Mouse (Mus musculus): ENCODE measurements around the gene Neurod2. TPM values are rescaled to one million over a fixed set of nuclear protein-coding genes. Genes with fewer than 3 reads are reported as not detected.

The Neurod2 gene
- polyA plus RNA-seq, 1 experiment from 2014 or later: 0.07 TPM

DNA sequence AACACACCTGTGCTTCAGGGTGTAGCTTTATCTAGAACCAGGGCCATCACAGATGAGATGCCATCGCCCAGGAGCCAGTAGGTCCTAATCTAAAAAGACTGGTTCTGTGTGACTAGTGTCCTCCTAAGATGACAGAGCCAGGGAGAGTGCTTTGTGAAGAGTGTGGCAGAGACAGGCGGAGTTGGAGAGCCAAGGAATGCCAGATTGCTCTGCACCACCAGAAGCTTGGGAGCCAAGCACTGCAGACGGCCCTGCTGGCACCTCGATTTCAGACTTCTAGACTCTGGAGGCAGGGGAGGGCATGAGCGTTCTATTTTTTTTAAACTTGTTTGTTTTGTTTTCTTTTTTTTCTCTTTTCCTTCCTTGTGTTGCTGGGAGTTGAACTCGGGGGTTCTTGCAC is 39.9 kb upstream of the Neurod2 start:
- Histone ChIP-seq H3K27me3 (ENCODE audit: control insufficient read depth, insufficient read depth, low read length) (no peaks in the 10 kb centered on the region), H3K27ac (ENCODE audit: low read depth, low read length) (no peak overlapping the region), H3K9me3 (replicated peaks; ENCODE audit: control insufficient read depth, low read length) (no peaks in the 10 kb centered on the region), H3K9ac (ENCODE audit: low read depth, low read length) (no peak overlapping the region), H3K4me1 (ENCODE audit: control insufficient read depth, insufficient read depth, low read length) (peaks cover 69% of the 10 kb centered on the region), H3K4me3 (ENCODE audit: low read depth, low read length) (no peak overlapping the region), H3K36me3 (ENCODE audit: control insufficient read depth, insufficient read depth, low read length) (no peaks in the 10 kb centered on the region), H3K4me2 (no peak overlapping the region)
- no peak for ATAC-seq (replicated peaks; ENCODE audit: insufficient number of reproducible peaks, low FRiP score, low TSS enrichment)
- 72% methylated on average over 6 of the region's 6 CpGs for WGBS (ENCODE audit: insufficient replicate concordance)

GRCm38 (mm10) chr11:98367863-98368186 is 38.4 kb upstream of the Neurod2 start:
- WGBS (ENCODE audit: insufficient replicate concordance): 59% methylated on average over 7 of the region's 7 CpGs
- H3K4me3 ChIP-seq (ENCODE audit: low read depth, low read length): no peak overlapping the region
- ATAC-seq (replicated peaks; ENCODE audit: insufficient number of reproducible peaks, low FRiP score, low TSS enrichment): no peak
- H3K9ac ChIP-seq (ENCODE audit: low read depth, low read length): no peak overlapping the region
- H3K4me2 ChIP-seq: no peak overlapping the region; the same call in 1 of the 2 replicates
- no peaks in the 10 kb centered on the region for H3K27me3 ChIP-seq (ENCODE audit: control insufficient read depth, insufficient read depth, low read length)
- peaks cover 60% of the 10 kb centered on the region for H3K4me1 ChIP-seq (ENCODE audit: control insufficient read depth, insufficient read depth, low read length)
- H3K36me3 ChIP-seq (ENCODE audit: control insufficient read depth, insufficient read depth, low read length): no peaks in the 10 kb centered on the region
- H3K9me3 ChIP-seq (replicated peaks; ENCODE audit: control insufficient read depth, low read length): no peaks in the 10 kb centered on the region
- H3K27ac ChIP-seq (ENCODE audit: low read depth, low read length): peak overlapping the region; percentile 62

DNA sequence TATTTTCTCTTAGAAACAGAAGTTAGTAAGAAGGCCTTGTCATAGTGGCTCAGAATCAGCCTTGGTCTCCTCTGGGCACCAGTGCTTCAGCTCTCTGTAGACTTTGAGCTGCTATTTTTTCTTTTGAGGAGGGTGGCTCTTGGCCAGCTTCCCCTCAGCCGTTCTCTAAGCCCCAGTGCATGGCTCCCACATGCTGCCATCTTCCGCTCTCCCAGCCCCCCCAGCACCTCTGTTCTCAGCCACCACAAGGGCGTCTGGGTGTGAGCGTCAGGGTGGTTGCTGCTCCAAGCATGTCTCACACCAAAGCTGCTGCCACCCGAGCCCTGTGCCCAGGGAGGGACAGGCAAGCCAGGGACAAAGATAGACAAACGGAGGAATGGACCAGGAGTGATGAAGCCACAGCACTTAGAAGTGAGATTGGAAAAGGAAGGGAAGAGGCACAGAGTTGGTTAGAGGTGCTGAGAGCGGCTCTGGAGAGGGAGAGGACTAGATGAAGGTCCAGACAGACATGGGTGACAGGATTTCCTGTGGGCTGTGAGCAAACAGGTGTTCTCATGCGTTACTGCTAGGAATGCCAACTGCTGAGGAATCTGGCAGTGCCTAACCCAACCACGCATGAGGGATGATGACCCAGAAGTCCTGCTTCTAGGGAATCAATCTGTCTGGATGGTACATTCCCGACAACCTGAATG is 37.9 kb upstream of the Neurod2 start:
- H3K4me2 ChIP-seq: no peak overlapping the region; the same call in 1 of the 2 replicates
- no peak overlapping the region for H3K4me3 ChIP-seq (ENCODE audit: low read depth, low read length)
- H3K9me3 ChIP-seq (replicated peaks; ENCODE audit: control insufficient read depth, low read length): no peaks in the 10 kb centered on the region
- H3K36me3 ChIP-seq (ENCODE audit: control insufficient read depth, insufficient read depth, low read length): no peaks in the 10 kb centered on the region
- no peak for ATAC-seq (replicated peaks; ENCODE audit: insufficient number of reproducible peaks, low FRiP score, low TSS enrichment)
- WGBS (ENCODE audit: insufficient replicate concordance): 63% methylated on average over 10 of the region's 10 CpGs
- no peaks in the 10 kb centered on the region for H3K27me3 ChIP-seq (ENCODE audit: control insufficient read depth, insufficient read depth, low read length)
- H3K9ac ChIP-seq (ENCODE audit: low read depth, low read length): no peak overlapping the region
- H3K4me1 ChIP-seq (ENCODE audit: control insufficient read depth, insufficient read depth, low read length): peaks cover 58% of the 10 kb centered on the region
- H3K27ac ChIP-seq (ENCODE audit: low read depth, low read length): peak overlapping the region; percentile 62

GRCm38 (mm10) chr11:98366290-98366689 is 36.8 kb upstream of the Neurod2 start:
- Histone ChIP-seq H3K4me1 (ENCODE audit: control insufficient read depth, insufficient read depth, low read length) (peaks cover 50% of the 10 kb centered on the region), H3K27ac (ENCODE audit: low read depth, low read length) (no peak overlapping the region)

GRCm38 (mm10) chr11:98364410-98364809 is 35.0 kb upstream of the Neurod2 start:
- Histone ChIP-seq H3K27me3 (ENCODE audit: control insufficient read depth, insufficient read depth, low read length) (no peaks in the 10 kb centered on the region), H3K4me3 (ENCODE audit: low read depth, low read length) (no peak overlapping the region), H3K9ac (ENCODE audit: low read depth, low read length) (no peak overlapping the region), H3K4me1 (ENCODE audit: control insufficient read depth, insufficient read depth, low read length) (peaks cover 45% of the 10 kb centered on the region), H3K9me3 (replicated peaks; ENCODE audit: control insufficient read depth, low read length) (no peaks in the 10 kb centered on the region), H3K27ac (ENCODE audit: low read depth, low read length) (no peak overlapping the region), H3K36me3 (ENCODE audit: control insufficient read depth, insufficient read depth, low read length) (no peaks in the 10 kb centered on the region), H3K4me2 (no peak overlapping the region)
- 88% methylated on average over 5 of the region's 5 CpGs for WGBS (ENCODE audit: insufficient replicate concordance)
- no peak for ATAC-seq (replicated peaks; ENCODE audit: insufficient number of reproducible peaks, low FRiP score, low TSS enrichment)

More at GRCm38 (mm10) chr11:98366290-98366689, 36.8 kb upstream of the Neurod2 start:
- Histone ChIP-seq H3K4me3 (ENCODE audit: low read depth, low read length) (no peak overlapping the region), H3K9ac (ENCODE audit: low read depth, low read length) (no peak overlapping the region), H3K4me2 (no peak overlapping the region), H3K36me3 (ENCODE audit: control insufficient read depth, insufficient read depth, low read length) (no peaks in the 10 kb centered on the region), H3K27me3 (ENCODE audit: control insufficient read depth, insufficient read depth, low read length) (no peaks in the 10 kb centered on the region), H3K9me3 (replicated peaks; ENCODE audit: control insufficient read depth, low read length) (no peaks in the 10 kb centered on the region)
- 79% methylated on average over 10 of the region's 10 CpGs for WGBS (ENCODE audit: insufficient replicate concordance)
- no peak for ATAC-seq (replicated peaks; ENCODE audit: insufficient number of reproducible peaks, low FRiP score, low TSS enrichment)

DNA sequence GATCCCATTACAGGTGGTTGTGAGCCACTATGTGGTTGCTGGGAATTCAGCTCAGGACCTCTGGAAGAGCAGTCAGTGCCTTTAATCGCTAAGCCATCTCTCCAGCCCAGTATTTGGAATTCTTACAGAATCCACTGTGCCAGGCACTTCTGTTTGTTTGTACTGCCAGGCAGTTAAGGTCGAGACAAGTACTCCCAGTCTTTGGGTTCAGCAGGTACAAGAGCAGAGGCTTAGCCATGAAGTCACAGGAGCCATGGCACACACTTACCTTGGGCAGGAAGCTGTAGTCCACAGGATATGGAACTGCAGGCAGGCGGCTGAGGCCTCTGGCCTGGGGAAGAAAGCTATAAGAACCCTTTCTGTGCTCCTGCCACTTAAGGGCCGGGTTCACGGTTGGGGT is 34.4 kb upstream of the Neurod2 start:
- H3K4me2 ChIP-seq: no peak overlapping the region
- no peak overlapping the region for H3K27ac ChIP-seq (ENCODE audit: low read depth, low read length)
- no peaks in the 10 kb centered on the region for H3K36me3 ChIP-seq (ENCODE audit: control insufficient read depth, insufficient read depth, low read length)
- no peaks in the 10 kb centered on the region for H3K9me3 ChIP-seq (replicated peaks; ENCODE audit: control insufficient read depth, low read length)
- ATAC-seq (replicated peaks; ENCODE audit: insufficient number of reproducible peaks, low FRiP score, low TSS enrichment): no peak
- 75% methylated on average over 5 of the region's 5 CpGs for WGBS (ENCODE audit: insufficient replicate concordance)
- no peaks in the 10 kb centered on the region for H3K27me3 ChIP-seq (ENCODE audit: control insufficient read depth, insufficient read depth, low read length)
- H3K4me3 ChIP-seq (ENCODE audit: low read depth, low read length): no peak overlapping the region
- peaks cover 48% of the 10 kb centered on the region for H3K4me1 ChIP-seq (ENCODE audit: control insufficient read depth, insufficient read depth, low read length)
- H3K9ac ChIP-seq (ENCODE audit: low read depth, low read length): 0 out of 2 replicates have a peak overlapping the region, but pooled peaks have one; percentile 5

- no peak overlapping the region for H3K4me3 ChIP-seq (ENCODE audit: low read depth, low read length)
- peak overlapping the region; percentile 22; the same call in 1 of the 2 replicates for H3K9ac ChIP-seq (ENCODE audit: low read depth, low read length)
- 67% methylated on average over 9 of the region's 9 CpGs for WGBS (ENCODE audit: insufficient replicate concordance)
- no peaks in the 10 kb centered on the region for H3K36me3 ChIP-seq (ENCODE audit: control insufficient read depth, insufficient read depth, low read length)
- H3K27ac ChIP-seq (ENCODE audit: low read depth, low read length): no peak overlapping the region
- peaks cover 38% of the 10 kb centered on the region for H3K4me1 ChIP-seq (ENCODE audit: control insufficient read depth, insufficient read depth, low read length)
- H3K27me3 ChIP-seq (ENCODE audit: control insufficient read depth, insufficient read depth, low read length): no peaks in the 10 kb centered on the region
- ATAC-seq (replicated peaks; ENCODE audit: insufficient number of reproducible peaks, low FRiP score, low TSS enrichment): no peak
- peak overlapping the region; percentile 24 for H3K4me2 ChIP-seq
- H3K9me3 ChIP-seq (replicated peaks; ENCODE audit: control insufficient read depth, low read length): no peaks in the 10 kb centered on the region
Observed at GRCm38 (mm10) chr11:98360866-98361521, 31.5 kb upstream of the Neurod2 start.

GRCm38 (mm10) chr11:98358161-98359083 is 29.0 kb upstream of the Neurod2 start, which contains the start of gene Stard3:
TSS of gene Stard3 (plus strand) at chr11:98358368.
- Histone ChIP-seq H3K9ac (ENCODE audit: low read depth, low read length) (peak within 1 kb of the TSS; percentile 89), H3K27ac (ENCODE audit: low read depth, low read length) (peak within 1 kb of the TSS; percentile 84), H3K36me3 (ENCODE audit: control insufficient read depth, insufficient read depth, low read length) (no peaks in the 10 kb centered on the region), H3K4me1 (ENCODE audit: control insufficient read depth, insufficient read depth, low read length) (peaks cover 35% of the 10 kb centered on the region), H3K27me3 (ENCODE audit: control insufficient read depth, insufficient read depth, low read length) (peaks cover 13% of the 10 kb centered on the region), H3K9me3 (replicated peaks; ENCODE audit: control insufficient read depth, low read length) (no peaks in the 10 kb centered on the region), H3K4me3 (ENCODE audit: low read depth, low read length) (peak within 1 kb of the TSS; percentile 85), H3K4me2 (peak within 1 kb of the TSS; percentile 80)
- ATAC-seq (replicated peaks; ENCODE audit: insufficient number of reproducible peaks, low FRiP score, low TSS enrichment): peak; percentile 82
- under 1% methylated on average over 59 of the region's 60 CpGs for WGBS (ENCODE audit: insufficient replicate concordance)

All from heart, embryonic 11.5 days (tissue).